In genomic region chr10:34484014-34484411, GRCm38 (mm10) we compare ENCODE assay signal across 7 mouse cellular contexts. TPM values are rescaled to one million over a fixed set of nuclear protein-coding genes. Genes with fewer than 3 reads are reported as not detected.
DNase-seq lines count a peak whose midpoint lies in the region; ATAC-seq and TF ChIP-seq lines count a peak whose summit lies in the region.

No protein-coding gene starts in this region.

- H3K36me3 ChIP-seq in heart, embryonic 16.5 days (ENCODE audit: control insufficient read depth, insufficient read depth): no peaks in the 10 kb centered on the region
- no peaks in the 10 kb centered on the region for H3K36me3 ChIP-seq in limb, embryonic 12.5 days
- H3K36me3 ChIP-seq in neural tube, embryonic 15.5 days: no peaks in the 10 kb centered on the region

- DNase-seq in NIH3T3 (ENCODE audit: low read depth): peak; percentile 68
- no peak for DNase-seq in cerebellum, postnatal 36 days
- no peak for DNase-seq in cerebellum, adult 2 months

- peak; percentile 35 for ATAC-seq in heart, embryonic 16.5 days (replicated peaks; ENCODE audit: extremely low read depth, insufficient read depth, low FRiP score)
- ATAC-seq in limb, embryonic 12.5 days (ENCODE audit: insufficient number of reproducible peaks, insufficient read depth, low FRiP score, low TSS enrichment, low read depth): no peak; the same call in 1 of the 2 replicates
- ATAC-seq in neural tube, embryonic 15.5 days (ENCODE audit: low FRiP score): no peak

- peak overlapping the region; percentile 59 for H3K27ac ChIP-seq in brown adipose tissue, adult 24 weeks (replicated peaks; ENCODE audit: low read depth, low read length)
- peak overlapping the region; percentile 73 for H3K27ac ChIP-seq in heart, embryonic 16.5 days (ENCODE audit: low read length)
- peak overlapping the region; percentile 66; the same call in 1 of the 2 replicates for H3K27ac ChIP-seq in limb, embryonic 12.5 days
- no peak overlapping the region for H3K27ac ChIP-seq in neural tube, embryonic 15.5 days (replicated peaks)
- H3K27ac ChIP-seq in cerebellum, adult 2 months (ENCODE audit: insufficient read depth, low read length): no peak overlapping the region

- no peak for TF ChIP-seq CTCF in cerebellum, adult 2 months (IDR thresholded peaks at IDR 0.05; ENCODE audit: borderline replicate concordance, insufficient read depth, low read depth, low read length)

- peak overlapping the region; percentile 58 for H3K9ac ChIP-seq in heart, embryonic 16.5 days (ENCODE audit: low read length)
- peak overlapping the region; percentile 56 for H3K9ac ChIP-seq in limb, embryonic 12.5 days (replicated peaks)
- H3K9ac ChIP-seq in neural tube, embryonic 15.5 days (replicated peaks): no peak overlapping the region

- H3K4me2 ChIP-seq in heart, embryonic 16.5 days (ENCODE audit: low read depth, low read length): peak overlapping the region; percentile 61
- H3K4me2 ChIP-seq in limb, embryonic 12.5 days: peak overlapping the region; percentile 51
- H3K4me2 ChIP-seq in neural tube, embryonic 15.5 days: peak overlapping the region; percentile 25

- H3K9me3 ChIP-seq in heart, embryonic 16.5 days (replicated peaks; ENCODE audit: control insufficient read depth, low read length): no peaks in the 10 kb centered on the region
- H3K9me3 ChIP-seq in limb, embryonic 12.5 days: no peaks in the 10 kb centered on the region
- no peaks in the 10 kb centered on the region for H3K9me3 ChIP-seq in neural tube, embryonic 15.5 days (replicated peaks)

- peak overlapping the region; percentile 58 for H3K4me3 ChIP-seq in brown adipose tissue, adult 24 weeks (ENCODE audit: insufficient read depth, low read depth, low read length)
- peak overlapping the region; percentile 51 for H3K4me3 ChIP-seq in heart, embryonic 16.5 days (ENCODE audit: low read length)
- H3K4me3 ChIP-seq in limb, embryonic 12.5 days (replicated peaks): peak overlapping the region; percentile 36
- H3K4me3 ChIP-seq in neural tube, embryonic 15.5 days (replicated peaks): no peak overlapping the region; the same call in 1 of the 2 replicates
- no peak overlapping the region for H3K4me3 ChIP-seq in cerebellum, adult 2 months (replicated peaks; ENCODE audit: insufficient read depth, low read depth, low read length)

- WGBS in heart, embryonic 16.5 days: 42% methylated on average over 14 of the region's 14 CpGs
- 69% methylated on average over 14 of the region's 14 CpGs for WGBS in limb, embryonic 12.5 days
- WGBS in neural tube, embryonic 15.5 days: 79% methylated on average over 14 of the region's 14 CpGs
- 81% methylated on average over 14 of the region's 14 CpGs for WGBS in cerebellum, adult 2 months

- H3K27me3 ChIP-seq in heart, embryonic 16.5 days (ENCODE audit: control insufficient read depth, insufficient read depth, low read length): no peaks in the 10 kb centered on the region
- no peaks in the 10 kb centered on the region for H3K27me3 ChIP-seq in limb, embryonic 12.5 days
- no peaks in the 10 kb centered on the region for H3K27me3 ChIP-seq in neural tube, embryonic 15.5 days (replicated peaks)
- H3K27me3 ChIP-seq in cerebellum, adult 2 months (ENCODE audit: control insufficient read depth, insufficient read depth, low read length): no peaks in the 10 kb centered on the region

- H3K4me1 ChIP-seq in brown adipose tissue, adult 24 weeks (ENCODE audit: control insufficient read depth, insufficient read depth, insufficient read length, low read length): no peaks in the 10 kb centered on the region
- H3K4me1 ChIP-seq in heart, embryonic 16.5 days (ENCODE audit: control insufficient read depth, insufficient read depth, low read length): no peaks in the 10 kb centered on the region
- H3K4me1 ChIP-seq in limb, embryonic 12.5 days (replicated peaks): peaks cover 11% of the 10 kb centered on the region; the same call in 1 of the 2 replicates
- 0 out of 2 replicates have a peak, but pooled peaks cover 3% of the 10 kb centered on the region for H3K4me1 ChIP-seq in neural tube, embryonic 15.5 days
- H3K4me1 ChIP-seq in cerebellum, adult 2 months (ENCODE audit: control insufficient read depth, insufficient read depth, low read length): no peaks in the 10 kb centered on the region

- TF ChIP-seq POLR2A in cerebellum, adult 2 months (IDR thresholded peaks at IDR 0.05; ENCODE audit: borderline replicate concordance, insufficient read depth, low read length): no peak

RNA-seq across cellular contexts. Expression of gene Frk, which starts 0.8 kb away (rescaled TPM):
- 1.0 and 3.7 TPM in 2 replicates for polyA plus RNA-seq in brown adipose tissue, adult 24 weeks (2012; ENCODE audit: insufficient read depth, insufficient read length, missing spikeins)
- polyA plus RNA-seq in heart, embryonic 16.5 days (2015; fragmentation: Nextera tagmentation; extraction: Ambion mirVana): 3.1 and 3.2 TPM in 2 replicates
- 5.0 and 8.0 TPM in 2 replicates for polyA plus RNA-seq in limb, embryonic 12.5 days (2016; fragmentation: Nextera tagmentation; extraction: Ambion mirVana)
- polyA plus RNA-seq in neural tube, embryonic 15.5 days (2015; fragmentation: Nextera tagmentation; extraction: Ambion mirVana): 1.2 and 1.8 TPM in 2 replicates
- polyA plus RNA-seq in cerebellum, adult 2 months (2012; rRNA removed): 0.25 and 0.29 TPM in 2 replicates

Comparison
In these comparisons a context has a peak if more than half of its experiments do, and no peak if none do; other contexts are left out.
1. H3K27ac ChIP-seq: peak in brown adipose tissue, adult 24 weeks (single experiment), heart, embryonic 16.5 days (single experiment) and limb, embryonic 12.5 days (single experiment); none in neural tube, embryonic 15.5 days (single experiment) and cerebellum, adult 2 months (single experiment).
2. H3K4me3 ChIP-seq: peak in brown adipose tissue, adult 24 weeks (single experiment), heart, embryonic 16.5 days (single experiment) and limb, embryonic 12.5 days (single experiment); none in neural tube, embryonic 15.5 days (single experiment) and cerebellum, adult 2 months (single experiment).
3. Peak in every context shown above with its lines, with median percentiles within 50 percentile points of each other: H3K4me2 ChIP-seq.